Mouse (Mus musculus) heart, embryonic 12.5 days (tissue): ENCODE results near the gene Trp53tg5. TPM values are rescaled to one million over a fixed set of nuclear protein-coding genes. Genes with fewer than 3 reads are reported as not detected.

Source experiments
- ATAC-seq: fragments of 200-750 bp; cut with Nextera tagmentation; 2 replicates; pipeline ENCODE4 v1.8.0; 2017; ENCODE audit warnings: moderate TSS enrichment, moderate library complexity; ENCODE audit not compliant: insufficient number of reproducible peaks, low FRiP score
- H3K27ac ChIP-seq: fragments of 300-500 bp; sonication (generic); 2 replicates; pipeline ENCODE4 v1.5.1; 2016; ENCODE audit warnings: mild to moderate bottlenecking, moderate library complexity; ENCODE audit not compliant: poor library complexity, severe bottlenecking
- H3K27me3 ChIP-seq: fragments of 300-500 bp; sonication (generic); replicated peaks from 2 replicates; pipeline ENCODE4 v1.6.1; 2016; ENCODE audit warnings: mild to moderate bottlenecking, moderate library complexity
- H3K36me3 ChIP-seq: fragments of 300-500 bp; sonication (generic); 2 replicates; pipeline ENCODE4 v1.6.1; 2016; ENCODE audit warnings: mild to moderate bottlenecking, moderate library complexity
- H3K4me1 ChIP-seq: fragments of 300-500 bp; sonication (generic); replicated peaks from 2 replicates; pipeline ENCODE4 v1.6.1; 2016; ENCODE audit warnings: mild to moderate bottlenecking
- H3K4me2 ChIP-seq: fragments of 300-500 bp; sonication (generic); 2 replicates; pipeline ENCODE4 v1.6.1; 2016; ENCODE audit warnings: mild to moderate bottlenecking, moderate library complexity
- H3K4me3 ChIP-seq: fragments of 300-500 bp; sonication (generic); 2 replicates; pipeline ENCODE4 v1.5.1; 2016; ENCODE audit warnings: mild to moderate bottlenecking
- H3K9ac ChIP-seq: fragments of 300-500 bp; sonication (generic); 2 replicates; pipeline ENCODE4 v1.6.1; 2016; ENCODE audit warnings: mild to moderate bottlenecking, moderate library complexity
- H3K9me3 ChIP-seq: fragments of 300-500 bp; sonication (generic); replicated peaks from 2 replicates; pipeline ENCODE4 v1.6.1; 2016; ENCODE audit warnings: mild to moderate bottlenecking, moderate library complexity
- WGBS: fragments of 180-500 bp; shearing (Covaris S2); methylation state at CpG from one replicate; pipeline ENCODE4 v1.1.7; 2016; 5-methylcytosine and 5-hydroxymethylcytosine counted together
- polyA plus RNA-seq: library from polyadenylated mRNA; unstranded; fragments of >200 nt; fragmentation: Nextera tagmentation; extraction: Ambion mirVana; gene quantifications from 2 replicates; pipeline ENCODE4 v1.2.1, GENCODE M21; 2016

The Trp53tg5 gene
- polyA plus RNA-seq, 1 experiment from 2014 or later, result 0.19 TPM

DNA sequence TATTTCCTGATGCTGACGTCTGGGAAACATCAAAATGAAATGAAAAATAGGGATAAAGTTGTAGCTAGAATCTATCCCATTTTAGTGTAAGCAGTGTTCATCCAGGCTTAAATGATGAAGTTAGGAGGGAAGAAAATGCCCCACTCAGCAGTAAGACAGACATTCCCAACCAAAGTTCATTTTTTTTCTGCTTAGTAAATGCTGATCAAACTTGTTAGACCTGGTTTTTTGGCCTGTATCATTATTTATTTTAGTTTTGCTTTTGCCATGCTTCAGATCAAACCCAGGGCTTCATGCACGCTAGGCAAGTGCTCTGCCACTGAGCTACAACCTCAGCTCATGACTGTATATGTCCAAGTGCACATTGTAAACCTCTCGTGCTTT is 27.4 kb downstream of the Trp53tg5 start:
- no peak overlapping the region for H3K4me3 ChIP-seq
- 74% methylated on average over 3 of the region's 3 CpGs for WGBS
- peaks cover 38% of the 10 kb centered on the region for H3K4me1 ChIP-seq
- no peak overlapping the region for H3K9ac ChIP-seq
- H3K27ac ChIP-seq, result no peak overlapping the region
- no peaks in the 10 kb centered on the region for H3K36me3 ChIP-seq
- no peaks in the 10 kb centered on the region for H3K9me3 ChIP-seq
- H3K27me3 ChIP-seq, result peaks cover 2% of the 10 kb centered on the region; the same call in 1 of the 2 replicates
- H3K4me2 ChIP-seq, result no peak overlapping the region
- ATAC-seq, result no peak

GRCm38 (mm10) chr2:164445399-164446085 is 28.0 kb downstream of the Trp53tg5 start:
- no peak overlapping the region for H3K27ac ChIP-seq
- WGBS, result 71% methylated on average over 3 of the region's 3 CpGs
- H3K4me3 ChIP-seq, result no peak overlapping the region
- peaks cover 4% of the 10 kb centered on the region; the same call in 1 of the 2 replicates for H3K27me3 ChIP-seq
- peaks cover 42% of the 10 kb centered on the region for H3K4me1 ChIP-seq
- no peak overlapping the region for H3K4me2 ChIP-seq
- H3K9ac ChIP-seq, result no peak overlapping the region
- no peaks in the 10 kb centered on the region for H3K9me3 ChIP-seq
- H3K36me3 ChIP-seq, result no peaks in the 10 kb centered on the region
- no peak for ATAC-seq

DNA sequence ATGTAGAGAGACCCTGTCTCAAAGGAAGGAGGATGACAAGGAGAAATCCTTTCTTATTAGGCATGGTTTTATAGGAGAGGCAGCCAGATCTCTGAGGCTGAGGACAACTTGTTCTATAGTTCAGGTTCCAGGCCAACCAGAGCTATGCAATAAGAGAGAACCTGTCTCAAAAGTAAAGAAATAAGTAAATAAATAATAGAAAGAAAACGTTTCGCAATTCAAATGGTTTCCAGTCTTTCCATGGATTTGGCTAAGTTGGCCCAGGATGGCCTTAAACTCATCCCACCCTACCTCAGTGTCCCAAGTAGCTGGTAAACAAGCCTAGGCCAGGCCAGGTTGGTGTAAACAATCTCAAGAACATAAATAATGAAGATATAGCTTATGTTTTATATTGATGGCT is 28.8 kb downstream of the Trp53tg5 start:
- 71% methylated on average over 2 of the region's 2 CpGs for WGBS
- Histone ChIP-seq H3K9me3 (no peaks in the 10 kb centered on the region), H3K4me2 (no peak overlapping the region), H3K36me3 (no peaks in the 10 kb centered on the region), H3K9ac (no peak overlapping the region), H3K27ac (no peak overlapping the region), H3K4me1 (peaks cover 46% of the 10 kb centered on the region), H3K4me3 (no peak overlapping the region), H3K27me3 (peaks cover 4% of the 10 kb centered on the region; the same call in 1 of the 2 replicates)
- ATAC-seq, result no peak

DNA sequence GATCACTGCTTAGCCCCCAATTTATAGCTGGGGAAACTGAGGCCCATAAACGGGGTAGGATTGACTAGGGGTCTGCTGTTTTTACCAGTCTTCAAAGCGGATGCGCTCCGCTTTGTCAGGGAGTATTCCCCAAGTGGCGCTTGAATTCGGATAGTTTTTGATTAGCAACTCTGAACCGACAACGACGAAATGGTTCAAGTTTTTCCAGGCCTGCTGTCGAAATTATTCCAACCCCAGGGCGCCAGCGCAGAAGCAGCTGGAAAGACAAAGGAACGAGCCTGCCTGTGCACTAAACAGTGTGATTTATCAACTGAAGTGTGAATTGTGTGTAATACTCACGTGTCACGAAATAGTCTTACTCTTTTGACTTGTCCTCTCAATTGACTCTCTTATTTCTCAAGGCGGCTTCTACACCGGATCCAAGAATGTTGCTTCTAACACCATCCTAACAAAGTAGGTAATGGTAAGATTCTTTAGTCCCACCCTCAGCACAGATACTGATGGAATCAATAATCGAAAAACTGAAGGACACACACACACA is 30.0 kb downstream of the Trp53tg5 start, which contains the start of gene Sdc4:
TSS of gene Sdc4 (minus strand) at position 428 of the 541 bp plus-strand sequence.
- Histone ChIP-seq H3K9me3 (no peaks in the 10 kb centered on the region), H3K4me3 (peak within 1 kb of the TSS; percentile 74), H3K27me3 (peaks cover 4% of the 10 kb centered on the region; the same call in 1 of the 2 replicates), H3K27ac (peak within 1 kb of the TSS; percentile 74), H3K36me3 (no peaks in the 10 kb centered on the region), H3K9ac (peak within 1 kb of the TSS; percentile 86), H3K4me1 (peaks cover 46% of the 10 kb centered on the region), H3K4me2 (peak within 1 kb of the TSS; percentile 83)
- ATAC-seq, result no peak
- WGBS, result 8% methylated on average over 18 of the region's 18 CpGs

DNA sequence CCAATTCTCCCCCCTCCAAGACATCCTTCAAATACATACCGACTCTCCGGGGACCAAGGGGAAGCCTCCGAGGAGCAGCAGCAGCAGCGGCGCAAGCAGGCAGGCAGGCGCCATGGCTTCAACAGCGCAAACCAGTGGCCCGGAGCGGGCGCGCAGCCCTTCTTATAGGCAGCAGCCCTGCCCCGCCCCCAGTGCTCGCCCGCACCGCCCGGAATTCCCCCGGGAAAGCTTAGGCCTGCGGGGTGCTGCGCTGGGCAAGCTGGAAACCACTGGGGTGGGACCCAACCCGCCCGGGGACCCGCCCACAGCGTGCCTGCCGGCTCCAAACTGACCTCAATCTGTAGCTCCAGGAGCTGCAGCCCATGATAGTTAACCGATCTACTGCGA is 30.5 kb downstream of the Trp53tg5 start:
- peak overlapping the region; percentile 74 for H3K27ac ChIP-seq
- no peaks in the 10 kb centered on the region for H3K36me3 ChIP-seq
- peaks cover 4% of the 10 kb centered on the region; the same call in 1 of the 2 replicates for H3K27me3 ChIP-seq
- H3K9ac ChIP-seq, result peak overlapping the region; percentile 86
- ATAC-seq, result peak; percentile 86
- no peaks in the 10 kb centered on the region for H3K9me3 ChIP-seq
- WGBS, result 1% methylated on average over 23 of the region's 26 CpGs
- peak overlapping the region; percentile 83 for H3K4me2 ChIP-seq
- peak overlapping the region; percentile 74 for H3K4me3 ChIP-seq
- peaks cover 51% of the 10 kb centered on the region for H3K4me1 ChIP-seq

- H3K4me3 ChIP-seq, result peak overlapping the region; percentile 74
- no peaks in the 10 kb centered on the region for H3K9me3 ChIP-seq
- H3K4me1 ChIP-seq, result peaks cover 56% of the 10 kb centered on the region
- H3K27ac ChIP-seq, result peak overlapping the region; percentile 74
- WGBS, result 2% methylated on average over 29 of the region's 29 CpGs
- peak overlapping the region; percentile 86 for H3K9ac ChIP-seq
- peak overlapping the region; percentile 83 for H3K4me2 ChIP-seq
- peak; percentile 54 for ATAC-seq
- H3K27me3 ChIP-seq, result peaks cover 4% of the 10 kb centered on the region; the same call in 1 of the 2 replicates
- no peaks in the 10 kb centered on the region for H3K36me3 ChIP-seq
These were observed 31.0 kb downstream of the Trp53tg5 start for GRCm38 (mm10) chr2:164442315-164443050.

- WGBS, result 28% methylated on average over 7 of the region's 7 CpGs
- ATAC-seq, result no peak
- no peak overlapping the region for H3K27ac ChIP-seq
- peak overlapping the region; percentile 74 for H3K4me3 ChIP-seq
- peak overlapping the region; percentile 86 for H3K9ac ChIP-seq
- no peaks in the 10 kb centered on the region for H3K36me3 ChIP-seq
- H3K4me1 ChIP-seq, result peaks cover 63% of the 10 kb centered on the region
- no peaks in the 10 kb centered on the region for H3K9me3 ChIP-seq
- peaks cover 4% of the 10 kb centered on the region; the same call in 1 of the 2 replicates for H3K27me3 ChIP-seq
- H3K4me2 ChIP-seq, result peak overlapping the region; percentile 83
These were observed 31.8 kb downstream of the Trp53tg5 start for GRCm38 (mm10) chr2:164441731-164442130.

- H3K4me2 ChIP-seq, result peak overlapping the region; percentile 83
- no peaks in the 10 kb centered on the region for H3K36me3 ChIP-seq
- peak overlapping the region; percentile 86 for H3K9ac ChIP-seq
- 37% methylated on average over 8 of the region's 8 CpGs for WGBS
- H3K9me3 ChIP-seq, result no peaks in the 10 kb centered on the region
- no peak overlapping the region for H3K27ac ChIP-seq
- ATAC-seq, result no peak
- peaks cover 69% of the 10 kb centered on the region for H3K4me1 ChIP-seq
- H3K4me3 ChIP-seq, result peak overlapping the region; percentile 74; the same call in 1 of the 2 replicates
- H3K27me3 ChIP-seq, result peaks cover 4% of the 10 kb centered on the region; the same call in 1 of the 2 replicates
These were observed 32.4 kb downstream of the Trp53tg5 start for GRCm38 (mm10) chr2:164441155-164441554.

GRCm38 (mm10) chr2:164440314-164440713 is 33.2 kb downstream of the Trp53tg5 start:
- Histone ChIP-seq H3K27ac (no peak overlapping the region), H3K27me3 (peaks cover 4% of the 10 kb centered on the region; the same call in 1 of the 2 replicates), H3K9ac (no peak overlapping the region), H3K4me3 (no peak overlapping the region), H3K4me1 (peaks cover 78% of the 10 kb centered on the region), H3K4me2 (no peak overlapping the region), H3K36me3 (no peaks in the 10 kb centered on the region), H3K9me3 (no peaks in the 10 kb centered on the region)
- ATAC-seq, result no peak
- 72% methylated on average over 5 of the region's 5 CpGs for WGBS

GRCm38 (mm10) chr2:164439001-164439421 is 34.5 kb downstream of the Trp53tg5 start:
- Histone ChIP-seq H3K27ac (no peak overlapping the region), H3K4me3 (no peak overlapping the region), H3K9ac (no peak overlapping the region), H3K36me3 (no peaks in the 10 kb centered on the region), H3K4me2 (no peak overlapping the region), H3K27me3 (peaks cover 4% of the 10 kb centered on the region; the same call in 1 of the 2 replicates), H3K9me3 (no peaks in the 10 kb centered on the region), H3K4me1 (peaks cover 88% of the 10 kb centered on the region)
- no peak for ATAC-seq
- WGBS, result 41% methylated on average over 3 of the region's 3 CpGs

DNA sequence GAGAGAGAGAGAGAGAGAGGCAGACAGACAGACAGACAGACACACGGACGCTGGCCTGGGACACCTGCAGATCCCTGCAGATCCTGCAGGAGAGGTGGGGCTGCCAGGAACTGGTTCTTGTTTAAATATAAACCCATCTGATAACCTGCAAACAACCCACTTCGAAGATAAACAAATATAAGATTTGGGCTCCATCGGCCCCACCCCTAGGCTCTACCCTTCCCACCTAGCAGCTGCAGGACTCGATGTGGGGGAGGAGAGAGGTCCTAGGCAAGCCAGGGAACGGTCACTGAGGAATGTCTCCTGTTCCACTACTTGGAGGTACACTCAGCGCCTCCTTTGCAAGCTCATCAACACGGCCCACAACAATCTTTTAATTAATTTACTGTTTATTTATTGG is 35.3 kb downstream of the Trp53tg5 start:
- Histone ChIP-seq H3K27me3 (peaks cover 4% of the 10 kb centered on the region; the same call in 1 of the 2 replicates), H3K4me2 (no peak overlapping the region; the same call in 1 of the 2 replicates), H3K9me3 (no peaks in the 10 kb centered on the region), H3K27ac (no peak overlapping the region), H3K4me1 (peaks cover 86% of the 10 kb centered on the region), H3K9ac (no peak overlapping the region), H3K36me3 (no peaks in the 10 kb centered on the region), H3K4me3 (no peak overlapping the region)
- 49% methylated on average over 8 of the region's 8 CpGs for WGBS
- ATAC-seq, result no peak
